Mouse (Mus musculus) spleen, adult 12 weeks (tissue): ENCODE results near the gene Zfp385c.
A peak's percentile ranks its signal among the peaks of the same experiment; 100 is the strongest.
"Not testable (repeated sequence)": the region's sequence is repeated elsewhere in the genome, so short reads cannot be mapped to it uniquely, and the experiment has no call there.

Experiments
- DNase-seq: peaks from one replicate; pipeline ENCODE4 v3.0.0; 2022; ENCODE audit warnings: low spot score

The Zfp385c gene

GRCm38 (mm10) chr11:100625754-100626700, 66.2 kb downstream of the Zfp385c start:
- DNase-seq: no peak

- DNase-seq: peak; percentile 50
Observed at GRCm38 (mm10) chr11:100623867-100624266, 68.4 kb downstream of the Zfp385c start.

GRCm38 (mm10) chr11:100622714-100623113, 69.5 kb downstream of the Zfp385c start:
- peak; percentile 91 for DNase-seq

- DNase-seq: no peak
Observed at GRCm38 (mm10) chr11:100619982-100620381, 72.3 kb downstream of the Zfp385c start, which contains the start of gene Dnajc7. Gene Dnajc7 (minus strand): TSS chr11:100620168.

GRCm38 (mm10) chr11:100619485-100619975, 72.7 kb downstream of the Zfp385c start:
- DNase-seq: peak; percentile 91

- peak; percentile 50 for DNase-seq
Observed at GRCm38 (mm10) chr11:100618761-100619484, 73.3 kb downstream of the Zfp385c start, which contains the start of gene Nkiras2. Gene Nkiras2 (plus strand): TSS chr11:100619244.

- no peak for DNase-seq
Observed at GRCm38 (mm10) chr11:100617480-100617879, 74.8 kb downstream of the Zfp385c start.

GRCm38 (mm10) chr11:100616836-100617235, 75.4 kb downstream of the Zfp385c start:
- not testable (repeated sequence) for DNase-seq

- DNase-seq: no peak
Observed at GRCm38 (mm10) chr11:100616332-100616731, 75.9 kb downstream of the Zfp385c start.

- DNase-seq: no peak
Observed at GRCm38 (mm10) chr11:100613241-100613640, 79.0 kb downstream of the Zfp385c start.

- no peak for DNase-seq
Observed at GRCm38 (mm10) chr11:100611627-100612026, 80.6 kb downstream of the Zfp385c start.

GRCm38 (mm10) chr11:100609997-100610680, 82.1 kb downstream of the Zfp385c start:
- DNase-seq: no peak

- no peak for DNase-seq
Observed at GRCm38 (mm10) chr11:100609355-100609996, 82.8 kb downstream of the Zfp385c start.

GRCm38 (mm10) chr11:100608796-100609195, 83.5 kb downstream of the Zfp385c start:
- DNase-seq: no peak

GRCm38 (mm10) chr11:100607121-100607520, 85.1 kb downstream of the Zfp385c start:
- no peak for DNase-seq

GRCm38 (mm10) chr11:100605451-100605850, 86.8 kb downstream of the Zfp385c start:
- no peak for DNase-seq

GRCm38 (mm10) chr11:100604321-100605005, 87.8 kb downstream of the Zfp385c start:
- DNase-seq: no peak

- no peak for DNase-seq
Observed at GRCm38 (mm10) chr11:100603813-100604212, 88.4 kb downstream of the Zfp385c start.

GRCm38 (mm10) chr11:100603155-100603554, 89.1 kb downstream of the Zfp385c start:
- DNase-seq: no peak

GRCm38 (mm10) chr11:100601372-100601771, 90.9 kb downstream of the Zfp385c start:
- DNase-seq: no peak

GRCm38 (mm10) chr11:100598074-100598473, 94.2 kb downstream of the Zfp385c start:
- DNase-seq: no peak
